Mouse (Mus musculus): ENCODE data around the gene Cabp7.
"Not testable (repeated sequence)": the region's sequence is repeated elsewhere in the genome, so short reads cannot be mapped to it uniquely, and the experiment has no call there.

Cabp7 gene

DNA sequence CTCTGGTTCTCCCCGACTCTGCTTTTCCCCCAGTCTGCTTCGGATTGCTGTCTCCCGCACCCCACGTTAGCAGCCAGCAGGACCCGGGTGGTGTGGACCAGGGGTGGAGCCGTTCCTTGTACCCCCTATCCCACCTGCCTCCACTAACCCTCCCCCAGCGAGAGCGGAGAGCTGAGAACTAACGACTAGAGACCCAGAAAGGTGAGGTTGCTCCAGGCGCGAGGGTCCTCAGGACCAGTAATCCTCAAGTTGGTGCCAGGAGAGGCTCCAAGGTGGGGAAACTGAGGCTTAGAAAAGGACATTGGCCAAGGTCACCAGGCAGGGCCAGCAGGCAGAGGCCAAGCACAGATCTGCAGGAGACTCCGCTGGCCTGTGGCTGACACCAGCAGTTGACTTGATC lies 707 bp upstream of the Cabp7 start:
- no peak for DNase-seq (ENCODE audit: low read depth, low spot score)

DNA sequence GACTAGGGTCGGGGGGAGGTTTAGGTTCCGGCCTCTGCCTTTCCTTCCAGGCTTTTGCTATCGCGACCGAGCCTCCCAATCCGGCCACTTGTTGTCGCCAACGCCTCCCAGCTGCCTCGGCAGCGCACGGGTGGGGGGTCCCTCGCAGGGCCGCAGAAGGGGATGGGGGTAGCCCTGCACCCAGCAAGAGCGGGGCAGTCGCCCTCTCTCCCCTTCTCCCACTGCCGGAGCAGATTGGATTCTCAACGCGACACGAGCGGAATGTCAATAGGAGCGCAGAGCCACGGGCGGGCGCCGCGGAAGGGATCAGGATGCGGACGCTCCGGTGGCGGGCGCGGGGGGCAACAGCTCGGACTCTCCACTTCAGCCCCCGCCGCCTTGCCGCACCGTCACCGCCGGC lies 609 bp downstream of the Cabp7 start:
- no peak for DNase-seq (ENCODE audit: low read depth, low spot score)

DNA sequence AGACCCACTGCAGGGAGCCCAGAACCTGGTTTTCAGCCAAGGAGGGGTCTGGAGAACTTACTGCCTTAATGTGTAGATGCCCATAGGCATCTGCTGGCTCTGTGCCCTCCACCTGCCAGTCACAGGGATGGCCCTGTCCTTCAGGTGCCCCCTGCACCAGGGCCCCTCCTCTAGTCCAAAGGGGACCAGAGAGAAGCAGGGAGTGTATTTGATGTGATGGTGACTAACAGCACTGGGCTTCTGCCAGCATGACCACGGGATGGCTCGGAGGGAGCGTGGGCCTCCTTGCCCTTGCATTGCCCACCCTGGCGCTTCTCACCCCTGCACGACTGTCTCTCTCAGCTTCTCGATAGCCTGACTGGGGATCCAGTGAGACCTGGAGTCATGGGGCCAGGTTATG lies 1.9 kb downstream of the Cabp7 start:
- DNase-seq (ENCODE audit: low read depth, low spot score): no peak

DNA sequence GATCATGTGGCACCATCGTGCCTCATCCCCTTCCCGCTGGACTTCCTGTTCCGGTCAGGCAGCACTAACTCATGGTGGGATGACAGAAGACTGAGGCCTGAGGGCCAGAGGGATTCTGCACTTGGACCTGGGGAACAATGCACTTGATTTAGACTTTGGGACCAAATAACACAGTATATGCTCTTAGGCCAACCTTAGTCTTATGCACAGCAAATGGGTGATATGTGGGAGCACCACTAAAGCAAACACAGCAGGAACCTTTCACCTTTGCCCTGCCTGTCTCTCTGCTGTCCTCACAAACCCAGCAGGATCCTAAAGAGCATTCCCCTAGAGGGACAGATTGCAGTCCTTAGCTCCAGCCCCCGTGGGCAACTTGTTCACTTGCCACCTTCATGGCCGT lies 5.8 kb downstream of the Cabp7 start:
- no peak for DNase-seq (ENCODE audit: low read depth, low spot score)

DNA sequence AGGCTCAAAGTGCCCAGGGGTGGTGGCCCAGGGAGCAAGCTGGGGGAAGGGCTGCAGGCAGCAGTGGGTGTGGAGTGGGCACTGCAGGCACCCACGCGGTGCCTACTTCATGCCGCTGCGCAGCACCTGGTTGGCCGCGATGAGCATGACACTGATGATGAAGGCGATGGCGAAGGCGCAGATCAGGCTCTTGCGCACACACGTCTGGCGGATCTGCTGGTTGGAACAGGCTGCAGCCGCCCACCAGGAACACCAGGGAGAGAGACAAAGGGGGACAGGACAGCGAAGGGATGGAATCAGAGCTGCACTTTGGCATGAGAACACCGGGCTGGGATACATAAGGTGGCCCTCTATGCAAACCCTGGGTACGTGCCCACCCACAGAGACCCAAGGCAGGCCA lies 7.9 kb downstream of the Cabp7 start:
- DNase-seq (ENCODE audit: low read depth, low spot score): no peak

DNA sequence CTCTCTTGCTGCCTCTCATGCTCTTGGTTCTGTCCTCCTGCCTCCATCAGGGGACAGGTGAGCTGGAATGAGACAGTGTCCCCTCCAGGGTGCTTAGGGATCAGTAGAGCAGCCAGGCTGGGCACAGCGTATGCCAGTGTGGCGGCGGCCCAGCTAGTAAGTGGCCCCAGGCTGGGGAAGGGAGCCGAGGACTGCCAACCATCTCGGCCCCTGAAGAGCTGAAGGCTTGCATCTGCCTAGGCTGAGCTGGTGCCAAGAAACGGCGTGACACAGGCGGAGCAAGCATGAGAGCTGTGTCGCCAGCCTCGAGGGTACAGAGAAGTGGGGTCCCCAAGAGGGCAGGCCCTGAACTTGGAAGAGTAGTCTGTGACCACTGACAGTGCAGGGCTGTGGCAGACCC lies 8.9 kb downstream of the Cabp7 start:
- DNase-seq (ENCODE audit: low read depth, low spot score): no peak

DNA sequence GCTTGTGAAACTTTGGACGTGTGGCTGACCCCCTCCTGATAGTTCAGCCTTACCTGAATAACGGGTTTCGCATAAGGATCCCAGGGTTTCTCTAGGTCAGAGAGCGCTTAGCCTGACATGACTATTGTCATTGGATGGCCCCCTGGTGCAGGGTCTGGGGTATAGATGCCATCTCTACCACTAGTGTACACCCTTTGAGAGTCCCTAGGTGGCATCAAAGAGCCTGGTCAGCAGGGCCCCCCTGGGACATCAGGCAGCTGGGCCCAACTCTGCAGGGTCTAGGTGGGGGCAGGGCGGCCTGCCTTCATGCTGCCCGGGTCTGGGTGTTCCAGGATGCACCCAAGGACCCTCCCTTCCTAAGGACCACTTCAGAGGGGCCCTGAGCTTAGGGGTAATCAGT lies 10.2 kb downstream of the Cabp7 start:
- no peak for DNase-seq (ENCODE audit: low read depth, low spot score)

DNA sequence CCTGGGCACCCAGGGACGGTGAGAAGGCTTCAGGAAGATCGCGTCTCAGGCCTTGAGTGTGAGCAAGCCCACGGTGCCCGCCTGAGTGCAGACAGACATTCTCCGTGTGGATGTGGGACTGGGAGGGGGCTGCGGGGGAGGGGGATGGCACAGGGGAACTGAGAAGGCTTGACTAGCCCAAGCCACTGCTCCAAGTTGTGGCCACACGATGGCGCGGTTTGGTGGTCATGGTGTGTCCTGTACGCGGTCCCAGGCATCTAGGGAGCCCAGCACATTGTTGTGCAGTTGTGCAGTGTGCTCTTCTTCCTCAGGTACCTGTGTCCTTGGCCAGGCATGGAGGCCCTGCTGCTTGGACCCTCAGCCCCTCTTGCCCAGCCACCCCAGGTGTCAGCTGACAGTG lies 12.4 kb downstream of the Cabp7 start:
- DNase-seq (ENCODE audit: low read depth, low spot score): no peak

DNA sequence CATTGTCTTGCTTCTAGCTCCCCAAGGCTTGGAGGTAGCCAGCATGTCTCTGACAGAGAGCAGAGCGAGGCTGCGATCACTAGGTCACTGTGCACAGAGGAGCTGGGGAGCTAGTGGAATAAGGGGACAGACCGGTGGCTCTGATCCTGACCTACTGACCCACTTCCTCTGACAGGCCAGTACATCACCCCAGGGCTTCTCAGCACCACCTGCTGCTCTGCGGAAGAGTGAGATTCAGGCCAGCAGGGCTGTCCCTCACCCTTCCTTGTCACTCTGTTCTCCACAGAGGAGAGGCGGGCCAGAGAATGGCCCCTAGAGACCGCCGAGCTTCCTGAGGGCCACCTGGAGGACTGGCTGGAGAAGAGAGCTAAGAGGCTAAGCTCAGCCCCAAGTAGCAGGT lies 14.8 kb downstream of the Cabp7 start:
- DNase-seq (ENCODE audit: low read depth, low spot score): no peak

DNA sequence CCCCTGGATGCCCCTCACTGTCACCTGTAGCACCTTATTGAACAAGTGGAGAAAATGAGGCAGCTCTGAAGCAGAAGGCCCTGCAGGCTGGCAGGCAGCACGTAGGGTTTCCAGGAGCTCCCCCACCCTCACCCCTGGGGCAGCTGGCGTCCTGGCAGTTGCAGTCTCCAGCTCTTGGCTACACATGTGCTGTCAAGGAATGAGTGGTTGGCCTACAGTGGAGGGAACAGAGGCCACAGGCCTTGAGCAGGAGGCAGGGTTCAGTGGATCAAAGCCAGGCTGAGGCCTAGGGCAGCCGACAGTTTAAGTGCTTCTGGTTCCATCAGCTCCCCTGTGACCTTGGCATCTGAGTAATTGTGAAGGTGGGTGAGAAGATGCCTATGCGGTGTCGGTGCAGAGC lies 15.7 kb downstream of the Cabp7 start:
- peak; percentile 31 for DNase-seq (ENCODE audit: low read depth, low spot score)

DNA sequence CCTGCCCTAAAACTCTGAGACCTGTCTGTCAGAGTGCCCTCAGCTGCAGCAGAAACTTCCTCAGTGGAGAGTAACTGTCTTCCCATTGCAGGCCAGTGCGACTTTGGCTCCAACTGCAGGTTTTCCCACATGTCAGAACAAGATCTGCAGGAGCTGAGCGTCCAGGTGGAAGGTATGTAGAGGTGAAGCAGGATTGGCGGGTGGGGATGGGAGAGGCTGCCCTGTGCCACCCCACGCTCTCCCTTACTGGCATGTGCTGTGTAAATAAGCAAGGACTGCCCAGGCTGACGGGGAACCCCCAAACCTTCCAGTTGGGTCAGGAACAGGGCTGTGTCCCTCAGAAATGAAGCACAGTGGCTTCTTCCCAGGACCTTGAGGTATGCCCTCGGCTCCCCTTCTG lies 16.5 kb downstream of the Cabp7 start:
- DNase-seq (ENCODE audit: low read depth, low spot score): no peak

DNA sequence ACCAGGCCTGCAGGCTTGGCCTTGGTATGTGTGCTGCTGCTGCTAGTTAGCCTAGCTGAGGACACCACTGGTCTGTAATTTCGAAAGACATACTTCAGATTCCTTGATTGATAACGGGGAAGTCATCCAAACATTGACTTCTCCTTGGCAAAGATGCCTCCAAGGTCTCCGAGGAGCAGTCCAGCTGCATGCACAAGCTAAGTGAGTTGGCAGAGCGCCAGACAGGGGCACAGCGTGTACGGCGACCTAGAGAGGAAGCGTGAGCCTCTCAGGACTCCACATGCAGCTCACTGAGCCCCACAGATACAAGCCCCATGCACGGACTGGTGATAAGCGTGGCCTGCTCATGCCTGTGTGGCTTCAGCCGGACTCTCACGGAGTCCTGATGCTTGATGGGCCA lies 17.0 kb downstream of the Cabp7 start:
- DNase-seq (ENCODE audit: low read depth, low spot score): no peak

DNA sequence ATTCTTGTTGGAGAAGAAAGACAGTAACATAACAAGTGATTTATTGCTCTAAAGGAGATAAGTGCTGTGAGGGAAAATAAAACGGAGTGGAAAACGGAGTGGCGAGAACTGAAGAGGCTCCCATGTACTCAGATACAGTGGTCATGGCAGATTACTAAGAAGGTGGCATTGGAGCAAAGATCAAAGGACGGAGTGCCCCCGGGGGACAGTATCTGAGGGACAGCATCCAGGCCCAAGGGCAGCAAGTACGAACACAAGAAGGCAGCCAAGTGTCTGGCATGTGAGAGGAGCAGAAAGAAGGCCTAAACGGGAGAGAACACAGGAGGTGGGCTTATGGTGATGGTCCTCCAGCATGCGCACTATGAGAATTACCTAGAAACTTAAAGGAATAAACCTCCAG lies 24.9 kb downstream of the Cabp7 start:
- DNase-seq (ENCODE audit: low read depth, low spot score): no peak

DNA sequence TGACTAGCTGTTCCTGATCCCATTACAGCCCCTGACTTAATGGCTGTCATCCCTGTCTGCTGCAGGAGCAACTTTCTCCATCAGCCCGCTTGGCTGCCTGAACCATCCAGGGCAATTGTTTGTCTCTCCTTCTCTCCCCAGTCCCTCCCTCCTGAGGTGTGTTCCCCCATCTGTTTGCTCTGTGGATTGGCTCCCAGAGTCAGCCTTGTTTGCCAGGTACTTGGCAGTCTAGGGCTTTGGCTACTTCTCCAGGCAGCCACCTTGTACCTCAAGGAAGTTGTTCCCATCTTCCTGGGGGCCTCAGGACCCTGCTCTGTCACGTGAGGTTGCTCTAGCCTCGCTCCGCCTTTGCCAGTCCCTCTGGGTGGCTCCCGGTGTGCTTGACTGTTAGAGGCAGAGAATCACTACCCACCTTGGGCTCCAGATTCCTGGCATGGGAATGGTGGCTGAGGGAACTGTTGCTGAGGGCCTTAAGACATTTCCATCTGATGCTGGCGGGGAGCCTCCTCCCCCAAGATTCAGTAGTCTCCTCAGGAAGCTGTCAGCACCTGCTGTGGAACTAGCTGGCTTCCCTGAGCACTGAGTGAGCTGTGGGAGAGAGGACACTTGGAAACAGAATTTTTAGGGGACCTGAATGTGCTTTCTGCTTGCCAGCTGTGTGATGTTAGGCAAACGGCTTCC lies 25.5 kb downstream of the Cabp7 start:
- DNase-seq (ENCODE audit: low read depth, low spot score): no peak

DNA sequence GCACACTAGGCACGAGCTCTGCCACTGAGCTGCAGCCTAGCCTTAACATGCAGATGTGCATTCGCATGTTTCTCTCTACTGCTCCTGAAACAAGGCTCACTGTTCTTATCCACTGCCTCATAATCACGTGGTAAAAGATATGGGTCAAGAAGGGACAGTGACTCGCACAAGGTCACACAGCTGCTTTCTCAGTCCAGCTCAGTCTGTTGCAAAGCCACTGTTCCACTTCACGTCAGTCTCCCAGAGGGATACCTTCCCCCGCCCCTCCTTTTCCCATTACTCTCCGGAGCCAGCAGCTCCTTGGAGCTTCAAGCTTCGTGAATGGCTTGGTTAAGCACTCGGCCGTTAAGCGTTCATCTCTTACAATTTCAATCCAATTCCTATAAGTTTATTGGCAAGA lies 26.2 kb downstream of the Cabp7 start:
- no peak for DNase-seq (ENCODE audit: low read depth, low spot score)

DNA sequence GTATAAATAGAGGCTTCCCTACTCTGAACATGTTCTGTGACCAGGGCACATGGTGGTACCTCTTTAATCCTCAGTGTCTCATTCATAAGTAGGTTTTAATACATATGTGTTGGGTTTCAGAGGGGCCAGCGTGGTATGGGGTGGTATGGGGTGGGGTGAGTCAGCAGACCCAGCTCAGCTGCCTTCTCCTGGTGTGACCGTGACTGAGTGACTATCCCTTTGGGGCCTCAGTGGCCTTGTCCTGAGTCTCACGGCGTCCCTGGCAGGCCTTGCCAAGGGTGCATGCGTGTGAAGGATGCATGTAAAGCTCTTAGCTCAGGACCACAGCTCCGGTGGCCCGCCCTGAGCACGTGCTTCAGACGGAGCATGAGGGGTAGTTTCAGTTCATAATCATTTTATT lies 26.6 kb downstream of the Cabp7 start:
- DNase-seq (ENCODE audit: low read depth, low spot score): peak; percentile 27

DNA sequence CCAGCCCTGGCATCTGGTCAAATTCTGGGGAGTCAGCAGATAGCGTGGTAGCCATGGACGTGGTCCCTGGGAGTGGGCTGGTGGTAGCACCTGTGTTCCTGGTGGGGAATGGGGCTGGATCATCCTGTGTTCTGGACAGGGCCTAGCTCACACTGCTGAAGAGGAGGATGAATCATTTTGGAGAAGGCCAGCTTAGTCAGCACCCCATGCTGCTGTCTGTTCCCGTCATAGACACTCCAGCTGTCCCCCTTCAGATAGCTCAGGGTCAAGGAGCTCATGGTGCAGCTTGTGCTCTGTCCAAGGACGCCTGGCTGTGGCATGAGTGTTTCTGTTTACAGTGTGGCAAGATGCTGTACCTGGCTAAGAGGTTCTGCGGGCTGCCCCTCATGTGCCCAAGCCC lies 28.0 kb downstream of the Cabp7 start:
- DNase-seq (ENCODE audit: low read depth, low spot score): peak; percentile 36

DNA sequence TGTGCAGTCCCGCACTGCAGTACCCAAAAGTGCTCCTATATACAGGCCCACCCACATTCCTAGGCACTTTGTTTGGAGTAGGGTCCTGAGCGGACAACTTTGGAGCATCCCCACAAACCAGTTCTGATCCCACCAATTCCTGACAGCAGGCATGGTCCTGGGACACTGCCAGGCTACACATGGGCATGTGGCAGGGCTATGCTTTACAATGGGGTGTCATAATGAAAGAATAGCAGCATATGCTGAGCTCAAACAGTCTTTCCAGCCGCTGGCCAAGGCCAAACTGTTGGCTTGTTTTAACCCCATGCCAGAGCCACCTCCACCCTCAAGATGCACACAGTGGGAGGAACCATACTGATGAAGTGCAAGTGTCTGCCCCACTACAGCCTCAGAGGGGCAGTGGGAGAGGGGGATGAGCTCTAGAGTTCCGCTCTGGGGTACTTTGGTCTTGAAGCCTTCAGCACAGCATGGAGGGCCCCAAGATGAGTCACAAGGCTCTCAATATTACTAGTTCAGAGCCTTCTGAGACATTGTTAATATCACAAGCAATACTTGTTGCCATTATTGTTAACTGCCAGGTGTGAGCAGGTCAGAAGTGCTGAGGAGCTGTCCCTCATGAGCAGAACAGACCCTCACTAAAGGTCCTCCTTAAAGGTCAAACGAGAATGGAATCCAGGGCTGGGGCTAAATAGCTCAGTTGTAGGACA lies 29.9 kb downstream of the Cabp7 start:
- DNase-seq (ENCODE audit: low read depth, low spot score): no peak

DNA sequence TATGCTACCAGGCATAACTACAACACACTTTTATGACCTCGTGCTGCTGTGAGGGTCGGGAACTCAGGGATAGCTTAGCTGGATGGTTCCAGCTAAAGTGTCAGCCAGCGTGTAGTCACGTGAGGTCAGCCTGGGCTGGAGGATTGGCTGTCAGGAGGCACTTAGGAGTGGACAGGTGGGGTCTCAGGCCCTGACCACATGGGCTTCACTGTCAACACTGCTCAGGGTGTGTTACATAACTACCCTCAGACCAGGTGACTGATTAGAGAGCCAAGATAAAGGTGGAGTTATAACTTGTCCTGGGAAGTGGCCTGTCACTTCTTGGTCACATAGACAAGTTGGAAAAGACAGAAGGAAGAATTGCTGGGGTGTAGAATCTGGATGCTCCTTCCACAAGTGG lies 31.0 kb downstream of the Cabp7 start:
- DNase-seq (ENCODE audit: low read depth, low spot score): no peak

DNA sequence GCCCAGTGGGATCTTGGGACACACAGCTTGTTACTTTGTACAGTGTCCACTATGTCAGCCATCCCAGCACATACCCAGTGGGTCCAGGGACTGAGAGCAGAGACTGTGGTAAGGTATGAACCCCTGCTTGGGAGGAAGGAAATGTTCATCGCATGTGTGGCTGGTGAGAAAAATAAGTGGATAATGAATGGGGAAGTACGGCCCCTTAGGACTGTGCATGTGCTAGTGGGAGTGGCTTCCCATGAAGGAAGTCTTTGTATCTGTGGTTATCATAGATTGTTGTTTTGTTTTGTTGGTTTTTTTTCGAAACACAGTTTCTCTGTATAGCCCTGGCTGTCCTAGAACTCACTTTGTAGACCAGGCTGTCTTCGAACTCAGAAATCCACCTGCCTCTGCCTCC lies 31.9 kb downstream of the Cabp7 start:
- no peak for DNase-seq (ENCODE audit: low read depth, low spot score)

DNA sequence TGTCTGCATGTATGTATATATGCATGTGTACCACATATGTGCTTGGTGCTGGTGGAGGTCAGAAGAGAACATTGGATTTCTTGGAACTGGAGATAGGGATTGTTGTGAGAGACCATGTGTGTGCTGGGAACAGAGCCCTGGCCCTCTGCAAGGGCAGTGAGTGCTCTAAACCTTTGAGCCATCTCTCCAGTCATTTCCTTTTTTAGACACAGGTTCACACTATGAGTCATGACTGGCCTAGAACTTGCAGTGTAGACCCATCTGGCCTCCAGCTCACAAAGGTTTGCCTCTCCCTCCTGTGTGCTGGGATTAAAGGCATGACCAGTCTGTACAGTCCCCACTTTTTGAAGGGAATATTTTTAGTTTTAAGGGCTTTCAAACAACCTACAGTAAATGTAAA lies 33.8 kb downstream of the Cabp7 start:
- DNase-seq (ENCODE audit: low read depth, low spot score): no peak

DNA sequence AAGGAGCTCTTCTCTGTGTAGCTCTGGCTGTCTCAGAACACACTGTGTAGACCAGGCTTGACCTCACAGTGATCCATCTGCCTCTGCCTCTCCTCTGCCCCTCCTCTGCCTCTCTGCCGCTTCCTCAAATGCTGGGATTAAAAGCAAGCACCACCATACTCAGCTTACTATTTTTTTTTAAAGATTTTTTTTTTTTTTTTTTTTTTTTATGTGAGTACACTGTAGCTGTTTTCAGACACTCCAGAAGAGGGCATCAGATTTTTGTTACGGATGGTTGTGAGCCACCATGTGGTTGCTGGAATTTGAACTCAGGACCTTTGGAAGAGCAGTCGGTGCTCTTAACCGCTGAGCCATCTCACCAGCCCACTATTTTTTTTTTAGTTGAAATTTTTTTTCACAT lies 36.4 kb downstream of the Cabp7 start:
- not testable (repeated sequence) for DNase-seq (ENCODE audit: low read depth, low spot score)

DNA sequence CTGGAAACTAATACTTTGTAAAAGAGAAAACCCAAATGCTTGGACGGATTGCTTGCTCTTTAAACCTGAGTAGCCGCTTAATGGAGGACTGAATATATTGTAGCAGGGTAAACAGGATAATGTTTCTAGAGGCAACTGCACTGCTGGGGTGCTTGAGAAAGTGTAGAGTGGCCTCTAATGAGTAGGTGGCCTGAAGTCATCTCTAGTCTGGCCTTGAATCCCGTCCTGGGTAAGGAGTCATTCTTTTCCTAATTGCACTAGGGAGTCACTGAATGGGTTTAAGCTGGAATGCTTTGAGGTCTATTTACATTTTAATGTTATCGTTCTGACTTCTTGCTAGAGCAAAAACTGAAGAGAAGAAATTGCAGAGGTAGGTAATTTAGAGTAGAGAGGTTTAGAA lies 41.4 kb downstream of the Cabp7 start:
- no peak for DNase-seq (ENCODE audit: low read depth, low spot score)
